In genomic region chr11:23063857-23064256, GRCm38 (mm10) we compare ENCODE assay signal across 20 mouse cellular contexts. TPM values are rescaled to one million over a fixed set of nuclear protein-coding genes. Genes with fewer than 3 reads are reported as not detected.
DNase-seq lines count a peak whose midpoint lies in the region.
"Had no signal": no experiment of that assay in that cellular context is flagged by ENCODE, and none has a peak within 500 bp of the region (broad histone marks: within the 10 kb centered on the region; RNA-seq: fewer than 3 reads in every experiment).

No protein-coding gene starts in this region.

- no peaks in the 10 kb centered on the region for H3K27me3 ChIP-seq in forebrain, embryonic 10.5 days (ENCODE audit: poor library complexity, severe bottlenecking)
- H3K27me3 ChIP-seq: hindbrain, embryonic 15.5 days; liver, embryonic 13.5 days; midbrain, embryonic 12.5 days had no signal

- WGBS in forebrain, embryonic 10.5 days, result 73% methylated on average over 3 of the region's 3 CpGs

- no peaks in the 10 kb centered on the region for H3K36me3 ChIP-seq in forebrain, embryonic 10.5 days (replicated peaks)
- H3K36me3 ChIP-seq: embryonic facial prominence, embryonic 10.5 days; hindbrain, embryonic 15.5 days; liver, embryonic 13.5 days; midbrain, embryonic 12.5 days had no signal

- H3K27ac ChIP-seq in forebrain, embryonic 10.5 days, result no peak overlapping the region
- H3K27ac ChIP-seq: embryonic facial prominence, embryonic 10.5 days; hindbrain, embryonic 15.5 days; layer of hippocampus, adult 2 months; liver, embryonic 13.5 days; midbrain, embryonic 12.5 days had no signal

- H3K4me1 ChIP-seq in forebrain, embryonic 10.5 days, result peaks cover 9% of the 10 kb centered on the region

- H3K4me3 ChIP-seq in forebrain, embryonic 10.5 days, result no peak overlapping the region
- H3K4me3 ChIP-seq: embryonic facial prominence, embryonic 10.5 days; hindbrain, embryonic 15.5 days; layer of hippocampus, adult 2 months; liver, embryonic 13.5 days; midbrain, embryonic 12.5 days had no signal

- no peaks in the 10 kb centered on the region for H3K9me3 ChIP-seq in forebrain, embryonic 10.5 days
- H3K9me3 ChIP-seq: embryonic facial prominence, embryonic 10.5 days; hindbrain, embryonic 15.5 days; liver, embryonic 13.5 days; midbrain, embryonic 12.5 days had no signal

- DNase-seq in frontal cortex, adult 2 months (ENCODE audit: extremely low spot score in 1 of 2, low spot score in 1 of 2), result peak; percentile 5 to 57
- DNase-seq in frontal cortex, postnatal 25 days (ENCODE audit: low spot score in 2 of 2), result no peak
- DNase-seq in right cerebral cortex, adult 2 months (ENCODE audit: low spot score in 2 of 2), result peak; percentile 25 to 47
- no peak for DNase-seq in right cerebral cortex, postnatal 14 days
- peak; percentile 38 for DNase-seq in NIH3T3 (ENCODE audit: low read depth)
- DNase-seq in forebrain, embryonic 10.5 days (ENCODE audit: extremely low spot score, low spot score), result no peak
- DNase-seq in cerebellum, postnatal 10 days, result no peak
- DNase-seq: cerebellum, adult 9-10 months; gastrocnemius, postnatal 14 days; heart, adult 11 months; kidney, adult 2 months; kidney, postnatal 10 days; liver, embryonic 13.5 days; lung, adult 2 months; lung, postnatal 14 days; thymus, postnatal 25 days had no signal

RNA-seq across cellular contexts. Expression of gene Fam161a, which starts 56.5 kb away (rescaled TPM):
- 4.1 and 4.5 TPM in 2 replicates for polyA plus RNA-seq in frontal cortex, adult 2 months (2012; rRNA removed)
- polyA plus RNA-seq in forebrain, embryonic 10.5 days (2016; fragmentation: Nextera tagmentation; extraction: Ambion mirVana), result 1.8 and 2.2 TPM in 2 replicates

Comparison
In these comparisons a context has a peak if more than half of its experiments do, and no peak if none do; other contexts are left out.
1. DNase-seq: peak in frontal cortex, adult 2 months (2 of 2), right cerebral cortex, adult 2 months (2 of 2) and NIH3T3 (single experiment); none in frontal cortex, postnatal 25 days (0 of 2), right cerebral cortex, postnatal 14 days (single experiment), forebrain, embryonic 10.5 days (single experiment) and cerebellum, postnatal 10 days (0 of 2).